In the genomic region with DNA sequence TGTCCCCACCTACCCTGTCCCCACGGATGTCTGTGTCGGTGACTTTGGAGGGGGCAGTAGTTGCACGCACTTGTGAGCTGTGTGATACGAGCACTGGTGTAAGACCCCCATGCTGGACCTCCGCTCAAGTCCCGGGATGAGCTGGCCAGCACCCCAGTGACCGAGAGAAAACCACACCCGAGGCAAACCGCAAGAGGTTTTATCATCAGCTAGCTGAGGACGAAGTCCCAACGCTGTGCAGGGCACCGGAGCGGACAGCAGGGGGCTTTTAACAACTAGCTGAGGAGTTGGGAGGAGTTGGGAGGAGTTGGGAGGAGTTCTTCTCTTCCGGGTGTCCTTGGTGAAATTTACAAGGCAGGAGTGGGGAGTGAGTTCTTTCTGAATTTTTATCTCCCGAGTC, we compare ENCODE assay signal across 8 mouse cellular contexts. TPM values are rescaled to one million over a fixed set of nuclear protein-coding genes. Genes with fewer than 3 reads are reported as not detected.
DNase-seq lines count a peak whose midpoint lies in the region; ATAC-seq and TF ChIP-seq lines count a peak whose summit lies in the region.

No protein-coding gene starts in this region.

- H3K79me2 ChIP-seq in liver, adult 2 months (ENCODE audit: control insufficient read depth, insufficient read depth, low read length) = no peaks in the 10 kb centered on the region; the same call in 1 of the 2 replicates

- peak; percentile 59 for DNase-seq in WW6 (ENCODE audit: low read depth, low spot score)
- peak; percentile 49 for DNase-seq in brain, embryonic 14.5 days (ENCODE audit: low read depth)
- peak; percentile 77 for DNase-seq in gastrocnemius, postnatal 14 days
- DNase-seq in hindbrain, postnatal 0 days (ENCODE audit: low spot score) = peak; percentile 61
- no peak for DNase-seq in liver, adult 2 months (ENCODE audit: extremely low read depth, low read depth, low spot score)
- DNase-seq in testis, postnatal 14 days (ENCODE audit: low spot score) = peak; percentile 79
- no peak for DNase-seq in layer of hippocampus, adult 9-10 months (ENCODE audit: low spot score)

- H3K9me3 ChIP-seq in hindbrain, postnatal 0 days (ENCODE audit: low read length) = no peaks in the 10 kb centered on the region
- no peaks in the 10 kb centered on the region for H3K9me3 ChIP-seq in midbrain, embryonic 15.5 days

- no peak overlapping the region for H3K4me3 ChIP-seq in hindbrain, postnatal 0 days (ENCODE audit: low read length)
- H3K4me3 ChIP-seq in liver, adult 2 months (ENCODE audit: insufficient read depth, low read depth, low read length) = no peak overlapping the region
- no peak overlapping the region for H3K4me3 ChIP-seq in midbrain, embryonic 15.5 days

- H3K9ac ChIP-seq in hindbrain, postnatal 0 days (replicated peaks; ENCODE audit: low read length) = no peak overlapping the region
- H3K9ac ChIP-seq in liver, adult 2 months (ENCODE audit: low read depth, low read length) = no peak overlapping the region
- no peak overlapping the region for H3K9ac ChIP-seq in midbrain, embryonic 15.5 days

- intact Hi-C loops in gastrocnemius, postnatal 14 days (cut with DNase I; ENCODE audit: low total_unique reads) = no loop called here

- no peaks in the 10 kb centered on the region for H3K4me1 ChIP-seq in hindbrain, postnatal 0 days (ENCODE audit: insufficient read depth, low read length)
- peaks cover 3% of the 10 kb centered on the region; the same call in 1 of the 2 replicates for H3K4me1 ChIP-seq in liver, adult 2 months (ENCODE audit: control insufficient read depth, insufficient read depth, low read length)
- H3K4me1 ChIP-seq in midbrain, embryonic 15.5 days = peaks cover 6% of the 10 kb centered on the region

- no peaks in the 10 kb centered on the region for H3K27me3 ChIP-seq in hindbrain, postnatal 0 days (ENCODE audit: insufficient read depth, low read length)
- no peaks in the 10 kb centered on the region for H3K27me3 ChIP-seq in liver, adult 2 months (ENCODE audit: control insufficient read depth, insufficient read depth, low read length)
- no peaks in the 10 kb centered on the region for H3K27me3 ChIP-seq in midbrain, embryonic 15.5 days (replicated peaks)

- ATAC-seq in hindbrain, postnatal 0 days = no peak
- no peak for ATAC-seq in midbrain, embryonic 15.5 days (replicated peaks)

- peak; percentile 52 for TF ChIP-seq CTCF in brain, embryonic 14.5 days (IDR thresholded peaks at IDR 0.05; ENCODE audit: borderline replicate concordance, extremely low read depth, insufficient read depth, insufficient read length)
- peak; percentile 58 for TF ChIP-seq CTCF in hindbrain, postnatal 0 days (IDR thresholded peaks at IDR 0.05; ENCODE audit: low read depth)
- peak; percentile 69 for TF ChIP-seq CTCF in liver, adult 2 months (IDR thresholded peaks at IDR 0.05; ENCODE audit: low read depth, low read length)

- no peak for TF ChIP-seq POLR2A in brain, embryonic 14.5 days (IDR thresholded peaks at IDR 0.05; ENCODE audit: borderline replicate concordance, extremely low read depth, insufficient read depth, insufficient read length, poor library complexity, severe bottlenecking)
- TF ChIP-seq POLR2A in liver, adult 2 months (IDR thresholded peaks at IDR 0.05; ENCODE audit: extremely low read depth, insufficient read depth, low read length) = no peak

- H3K36me3 ChIP-seq in hindbrain, postnatal 0 days (ENCODE audit: insufficient read depth, low read length) = peaks cover 6% of the 10 kb centered on the region
- H3K36me3 ChIP-seq in liver, adult 2 months (ENCODE audit: control insufficient read depth, insufficient read depth, low read length) = peaks cover under 1% of the 10 kb centered on the region; the same call in 1 of the 2 replicates
- no peaks in the 10 kb centered on the region for H3K36me3 ChIP-seq in midbrain, embryonic 15.5 days (replicated peaks)

- 23% methylated on average over 14 of the region's 15 CpGs for WGBS in hindbrain, postnatal 0 days
- 12% methylated on average over 15 of the region's 15 CpGs for WGBS in liver, adult 2 months
- 25% methylated on average over 15 of the region's 15 CpGs for WGBS in midbrain, embryonic 15.5 days

- peak overlapping the region; percentile 36 for H3K4me2 ChIP-seq in hindbrain, postnatal 0 days (ENCODE audit: low read depth, low read length)
- peak overlapping the region; percentile 5; the same call in 1 of the 2 replicates for H3K4me2 ChIP-seq in midbrain, embryonic 15.5 days

- no peak overlapping the region for H3K27ac ChIP-seq in hindbrain, postnatal 0 days
- H3K27ac ChIP-seq in liver, adult 2 months (replicated peaks; ENCODE audit: insufficient read depth, low read depth, low read length) = no peak overlapping the region
- H3K27ac ChIP-seq in midbrain, embryonic 15.5 days = no peak overlapping the region

RNA-seq across cellular contexts. Expression of a gene that starts 2.0 kb away (rescaled TPM):
- polyA plus RNA-seq in brain, embryonic 14.5 days (2012; rRNA removed) = 2.8 and 3.9 TPM in 2 replicates
- total RNA-seq in gastrocnemius, postnatal 14 days (2021) = under 1 TPM; 0.29 to 0.86 TPM
- total RNA-seq in hindbrain, postnatal 0 days (2014; rRNA removed) = 2.2 and 2.7 TPM in 2 replicates
- 2.2 and 2.6 TPM in 2 replicates for polyA plus RNA-seq in hindbrain, postnatal 0 days (2015; fragmentation: Nextera tagmentation; extraction: Ambion mirVana)
- 0.09 and 0.34 TPM in 2 replicates for total RNA-seq in liver, adult 2 months (2014; rRNA removed)
- polyA plus RNA-seq in liver, adult 2 months (2012; rRNA removed) = not detected in 2 replicates
- 1.3 and 1.9 TPM in 2 replicates for polyA plus RNA-seq in midbrain, embryonic 15.5 days (2015; fragmentation: Nextera tagmentation; extraction: Ambion mirVana)

RNA-seq across cellular contexts. Expression of a gene that starts 16.3 kb away (rescaled TPM):
- polyA plus RNA-seq in brain, embryonic 14.5 days (2012; rRNA removed) = 19.6 and 21.3 TPM in 2 replicates
- 1 to 10 TPM; 3.9 to 5.4 TPM for total RNA-seq in gastrocnemius, postnatal 14 days (2021)
- total RNA-seq in hindbrain, postnatal 0 days (2014; rRNA removed) = 121 and 142 TPM in 2 replicates
- 41.1 and 43.5 TPM in 2 replicates for polyA plus RNA-seq in hindbrain, postnatal 0 days (2015; fragmentation: Nextera tagmentation; extraction: Ambion mirVana)
- 18.7 and 20.3 TPM in 2 replicates for total RNA-seq in liver, adult 2 months (2014; rRNA removed)
- polyA plus RNA-seq in liver, adult 2 months (2012; rRNA removed) = 46.1 and 58.5 TPM in 2 replicates
- polyA plus RNA-seq in midbrain, embryonic 15.5 days (2015; fragmentation: Nextera tagmentation; extraction: Ambion mirVana) = 22.6 and 24.7 TPM in 2 replicates

RNA-seq across cellular contexts. Expression of a gene that starts 22.4 kb away (rescaled TPM):
- polyA plus RNA-seq in brain, embryonic 14.5 days (2012; rRNA removed) = 152 and 168 TPM in 2 replicates
- total RNA-seq in gastrocnemius, postnatal 14 days (2021) = 100 to 1,000 TPM; 113 to 118 TPM
- total RNA-seq in hindbrain, postnatal 0 days (2014; rRNA removed) = 133 and 146 TPM in 2 replicates
- 177 and 182 TPM in 2 replicates for polyA plus RNA-seq in hindbrain, postnatal 0 days (2015; fragmentation: Nextera tagmentation; extraction: Ambion mirVana)
- 50.9 and 55.1 TPM in 2 replicates for total RNA-seq in liver, adult 2 months (2014; rRNA removed)
- polyA plus RNA-seq in liver, adult 2 months (2012; rRNA removed) = 80.1 and 96.7 TPM in 2 replicates
- 164 and 173 TPM in 2 replicates for polyA plus RNA-seq in midbrain, embryonic 15.5 days (2015; fragmentation: Nextera tagmentation; extraction: Ambion mirVana)

RNA-seq across cellular contexts. Expression of a gene that starts 39.2 kb away (rescaled TPM):
- 46.3 and 55.6 TPM in 2 replicates for polyA plus RNA-seq in brain, embryonic 14.5 days (2012; rRNA removed)
- total RNA-seq in gastrocnemius, postnatal 14 days (2021) = 10 to 100 TPM; 16.4 to 18.5 TPM
- total RNA-seq in hindbrain, postnatal 0 days (2014; rRNA removed) = 30.4 and 32.7 TPM in 2 replicates
- polyA plus RNA-seq in hindbrain, postnatal 0 days (2015; fragmentation: Nextera tagmentation; extraction: Ambion mirVana) = 10.0 and 11.3 TPM in 2 replicates
- total RNA-seq in liver, adult 2 months (2014; rRNA removed) = 0.74 and 1.1 TPM in 2 replicates
- polyA plus RNA-seq in liver, adult 2 months (2012; rRNA removed) = 1.2 and 2.4 TPM in 2 replicates
- 28.3 and 35.6 TPM in 2 replicates for polyA plus RNA-seq in midbrain, embryonic 15.5 days (2015; fragmentation: Nextera tagmentation; extraction: Ambion mirVana)

RNA-seq across cellular contexts. Expression of a gene that starts 44.7 kb away (rescaled TPM):
- polyA plus RNA-seq in brain, embryonic 14.5 days (2012; rRNA removed) = 1,070 and 2,202 TPM in 2 replicates
- total RNA-seq in gastrocnemius, postnatal 14 days (2021) = 10 to 100 TPM; 29.4 to 37.7 TPM
- total RNA-seq in hindbrain, postnatal 0 days (2014; rRNA removed) = 667 and 752 TPM in 2 replicates
- 4,115 and 4,307 TPM in 2 replicates for polyA plus RNA-seq in hindbrain, postnatal 0 days (2015; fragmentation: Nextera tagmentation; extraction: Ambion mirVana)
- 4.4 and 12.8 TPM in 2 replicates for total RNA-seq in liver, adult 2 months (2014; rRNA removed)
- polyA plus RNA-seq in liver, adult 2 months (2012; rRNA removed) = 0.49 and 2.8 TPM in 2 replicates
- 7,501 and 7,674 TPM in 2 replicates for polyA plus RNA-seq in midbrain, embryonic 15.5 days (2015; fragmentation: Nextera tagmentation; extraction: Ambion mirVana)

Comparison
In these comparisons a context has a peak if more than half of its experiments do, and no peak if none do; other contexts are left out.
1. DNase-seq: peak in WW6 (single experiment), brain, embryonic 14.5 days (single experiment), gastrocnemius, postnatal 14 days (single experiment), hindbrain, postnatal 0 days (single experiment) and testis, postnatal 14 days (single experiment); none in liver, adult 2 months (single experiment) and layer of hippocampus, adult 9-10 months (single experiment).
2. Peak in every context shown above with its lines, with median percentiles within 50 percentile points of each other: CTCF ChIP-seq.